Mouse (Mus musculus) inflammation-experienced regulatory T-cells, adult 6 months (primary cell): ENCODE measurements around the gene Zfp113. TPM values are rescaled to one million over a fixed set of nuclear protein-coding genes. Genes with fewer than 3 reads are reported as not detected.
A peak's percentile ranks its signal among the peaks of the same experiment; 100 is the strongest.

ENCODE experiments used
- ATAC-seq: one replicate; pipeline ENCODE4 v1.8.0; 2017
- polyA plus RNA-seq, 3 experiments: library from polyadenylated mRNA; unstranded; fragments of 100-300 nt; shearing (Covaris generic); gene quantifications; one replicate each; pipeline ENCODE4 v1.2.1; 2017

Gene Zfp113
- polyA plus RNA-seq, result 10 to 100 TPM in 1 of 3 experiments, 1 to 10 TPM in 2; 9.5 to 17.9 (median 9.8) TPM

GRCm38 (mm10) chr5:138155443-138155976 lies at the start of gene Zfp113:
Gene Zfp113, minus strand, starts transcription at chr5:138155744.
- peak; percentile 98 for ATAC-seq

GRCm38 (mm10) chr5:138202086-138202485 lies 46.5 kb upstream of the Zfp113 start:
- no peak for ATAC-seq

GRCm38 (mm10) chr5:138199576-138199975 lies 44.0 kb upstream of the Zfp113 start:
- ATAC-seq, result no peak

GRCm38 (mm10) chr5:138195463-138195862 lies 39.9 kb upstream of the Zfp113 start:
- ATAC-seq, result no peak

GRCm38 (mm10) chr5:138194755-138195345 lies 39.3 kb upstream of the Zfp113 start:
- ATAC-seq, result peak; percentile 39

- ATAC-seq, result peak; percentile 66
Observed at GRCm38 (mm10) chr5:138193771-138194727, 38.5 kb upstream of the Zfp113 start, which contains the start of gene Mblac1. Gene Mblac1, plus strand, starts transcription at chr5:138194314.

GRCm38 (mm10) chr5:138187661-138188306 lies 32.2 kb upstream of the Zfp113 start:
- peak; percentile 89 for ATAC-seq

GRCm38 (mm10) chr5:138186950-138187638 lies 31.6 kb upstream of the Zfp113 start, which contains the start of the genes Taf6 and Cnpy4:
Gene Taf6, minus strand, starts transcription at chr5:138187451.
Gene Cnpy4, plus strand, starts transcription at chr5:138187485.
- peak; percentile 81 for ATAC-seq

GRCm38 (mm10) chr5:138173217-138173616 lies 17.7 kb upstream of the Zfp113 start:
- ATAC-seq, result no peak

GRCm38 (mm10) chr5:138171695-138172491 lies 16.3 kb upstream of the Zfp113 start, which contains the start of the genes Ap4m1 and Mcm7:
Gene Ap4m1, plus strand, starts transcription at chr5:138172002.
Gene Mcm7, minus strand, starts transcription at chr5:138172422.
- ATAC-seq, result peak; percentile 93

GRCm38 (mm10) chr5:138170936-138171561 lies 15.5 kb upstream of the Zfp113 start:
- ATAC-seq, result peak; percentile 65

- ATAC-seq, result no peak
Observed at GRCm38 (mm10) chr5:138165594-138165993, 10.1 kb upstream of the Zfp113 start.

- ATAC-seq, result no peak
Observed at GRCm38 (mm10) chr5:138163610-138164009, 8.1 kb upstream of the Zfp113 start.

GRCm38 (mm10) chr5:138163046-138163445 lies 7.5 kb upstream of the Zfp113 start:
- no peak for ATAC-seq

GRCm38 (mm10) chr5:138160842-138161665 lies 5.5 kb upstream of the Zfp113 start, which contains the start of gene Cops6:
Gene Cops6, plus strand, starts transcription at chr5:138161071.
- ATAC-seq, result peak; percentile 98

- no peak for ATAC-seq
Observed at GRCm38 (mm10) chr5:138160224-138160762, 4.7 kb upstream of the Zfp113 start.

- ATAC-seq, result no peak
Observed at GRCm38 (mm10) chr5:138154390-138154789, 1.2 kb downstream of the Zfp113 start.

- ATAC-seq, result no peak
Observed at GRCm38 (mm10) chr5:138138585-138138984, 17.0 kb downstream of the Zfp113 start.

GRCm38 (mm10) chr5:138137935-138138549 lies 17.5 kb downstream of the Zfp113 start:
- ATAC-seq, result peak; percentile 77
